Mouse (Mus musculus): ENCODE data around the gene Gm16181. TPM values are rescaled to one million over a fixed set of nuclear protein-coding genes. Genes with fewer than 3 reads are reported as not detected.

Gm16181 gene
- not detected in 2 replicates for polyA plus RNA-seq (2014; fragmentation: Nextera tagmentation; extraction: Ambion mirVana)

DNA sequence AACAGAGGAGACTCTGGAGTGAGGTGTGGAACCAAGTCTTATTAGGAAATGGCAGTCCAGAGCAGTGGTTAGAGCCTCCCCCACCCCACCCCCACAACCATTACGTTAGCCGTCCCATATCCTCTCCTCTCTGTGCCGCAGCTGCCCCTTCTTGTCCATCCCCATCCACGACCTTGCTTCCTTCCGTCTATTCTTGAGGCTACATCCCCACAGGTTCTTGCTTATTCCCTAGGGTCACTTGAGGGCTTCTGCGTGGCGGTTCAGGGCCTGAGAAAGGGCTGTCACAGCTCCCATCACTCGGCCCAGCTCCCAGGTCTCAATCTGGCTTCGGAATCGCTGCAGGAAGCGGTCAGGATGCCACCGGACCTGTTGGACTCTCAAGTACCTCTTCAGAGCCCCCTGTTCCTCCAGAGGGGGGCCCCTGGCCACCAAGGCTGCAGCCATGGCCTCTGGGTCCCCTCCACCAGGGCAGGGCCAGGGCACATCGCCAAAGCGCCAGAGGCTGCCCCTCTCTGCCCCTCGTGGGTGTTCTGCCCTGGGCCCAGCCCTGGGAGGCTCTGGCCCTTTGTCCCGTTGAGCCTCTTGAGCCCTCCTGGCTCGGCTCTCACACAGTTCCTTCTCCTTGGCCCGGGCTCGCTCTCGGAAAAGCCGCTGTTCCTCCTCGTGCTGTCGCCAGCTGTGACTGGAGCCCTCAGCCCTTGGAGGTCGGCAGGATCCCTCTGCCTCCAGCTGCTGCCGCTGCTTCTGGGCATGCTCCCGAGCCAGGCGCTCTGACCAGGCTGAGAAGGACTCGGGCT lies at the start of gene Gm16181:
Gene Gm16181 (plus strand): TSS at position 679 of the 797 bp plus-strand sequence.
- peaks cover 7% of the 10 kb centered on the region for H3K36me3 ChIP-seq (ENCODE audit: control insufficient read depth, insufficient read depth, low read length)
- H3K4me1 ChIP-seq (ENCODE audit: control insufficient read depth, insufficient read depth, low read length), result no peaks in the 10 kb centered on the region
- no peak for ATAC-seq (ENCODE audit: low FRiP score)

DNA sequence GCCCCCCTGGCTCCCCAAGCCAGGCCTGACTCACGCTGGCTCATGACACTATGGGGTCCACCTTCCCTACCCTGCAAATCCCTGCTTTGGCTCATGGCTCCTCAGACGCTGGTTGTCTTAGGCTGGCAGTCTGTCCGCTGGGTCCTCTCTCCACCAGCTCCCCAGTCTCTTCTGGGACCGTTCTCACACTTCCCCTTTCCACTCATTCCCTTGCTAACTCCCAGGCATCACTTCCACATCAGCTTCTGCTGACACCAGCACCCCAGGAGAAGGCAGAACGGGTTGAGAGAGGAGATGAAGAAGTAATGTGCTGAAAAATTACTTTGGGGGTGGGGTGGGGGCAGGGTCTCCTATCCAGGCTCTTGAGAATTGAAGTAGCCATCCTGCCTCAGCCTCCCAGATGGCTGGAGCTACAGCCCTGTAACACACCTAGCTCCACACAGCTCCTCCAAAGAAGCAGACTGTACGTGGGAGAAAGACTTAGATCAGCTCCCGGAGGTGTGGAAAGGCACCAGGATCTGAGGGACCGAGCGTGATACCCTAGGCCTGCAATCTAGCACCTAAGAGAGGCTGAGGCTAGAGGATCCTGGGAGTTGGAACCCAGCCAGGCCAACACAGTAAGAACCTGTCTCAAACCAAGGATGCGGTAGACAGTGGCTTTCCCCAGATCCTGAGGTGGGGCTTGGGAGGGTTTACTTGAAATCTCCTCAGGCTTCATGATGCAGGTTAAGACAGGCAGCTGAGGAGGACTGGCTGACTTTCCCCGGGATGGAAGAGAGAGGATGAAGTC lies 48.0 kb upstream of the Gm16181 start:
- DNase-seq (ENCODE audit: low spot score, missing footprints), result no peak
- Histone ChIP-seq H3K27ac (ENCODE audit: low read depth, low read length) (no peak overlapping the region), H3K36me3 (ENCODE audit: control insufficient read depth, insufficient read depth, low read length) (no peaks in the 10 kb centered on the region), H3K4me2 (no peak overlapping the region), H3K9me3 (ENCODE audit: control insufficient read depth, low read length) (no peaks in the 10 kb centered on the region), H3K27me3 (ENCODE audit: control insufficient read depth, insufficient read depth, low read length) (no peaks in the 10 kb centered on the region), H3K4me1 (ENCODE audit: control insufficient read depth, insufficient read depth, low read length) (no peaks in the 10 kb centered on the region), H3K4me3 (ENCODE audit: low read depth, low read length) (no peak overlapping the region), H3K9ac (ENCODE audit: low read length) (0 out of 2 replicates have a peak overlapping the region, but pooled peaks have one; percentile 9)
- WGBS, result 70% methylated on average over 11 of the region's 11 CpGs
- ATAC-seq (ENCODE audit: low FRiP score), result no peak

More for the DNA sequence above, at the start of gene Gm16181:
- Histone ChIP-seq H3K9ac (ENCODE audit: low read length) (no peak within 1 kb of the TSS), H3K4me2 (no peak within 1 kb of the TSS), H3K4me3 (ENCODE audit: low read depth, low read length) (no peak within 1 kb of the TSS), H3K9me3 (ENCODE audit: control insufficient read depth, low read length) (no peaks in the 10 kb centered on the region), H3K27me3 (ENCODE audit: control insufficient read depth, insufficient read depth, low read length) (no peaks in the 10 kb centered on the region), H3K27ac (ENCODE audit: low read depth, low read length) (no peak within 1 kb of the TSS)
- 89% methylated on average over 28 of the region's 28 CpGs for WGBS
- DNase-seq (ENCODE audit: low spot score, missing footprints), result no peak

DNA sequence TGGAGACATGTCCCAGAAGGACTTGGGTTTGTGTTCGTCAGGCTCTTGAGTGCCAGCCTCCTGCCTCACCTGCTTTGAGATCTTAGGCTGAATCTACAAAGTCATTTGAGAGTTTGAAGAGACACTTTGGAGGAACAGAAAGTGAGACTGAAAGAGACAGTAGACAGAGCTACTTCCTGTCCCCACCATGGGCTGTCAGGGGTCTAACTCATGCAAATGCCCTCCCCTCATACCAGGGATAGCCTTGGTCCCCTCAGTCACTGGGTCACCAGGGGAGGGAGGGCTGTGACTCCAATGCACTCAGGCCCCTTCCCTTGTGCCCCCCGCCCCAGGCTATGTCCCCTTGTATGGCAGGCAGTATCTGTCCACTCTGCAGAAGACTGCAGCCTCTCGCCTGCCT lies 47.3 kb upstream of the Gm16181 start:
- H3K36me3 ChIP-seq (ENCODE audit: control insufficient read depth, insufficient read depth, low read length), result no peaks in the 10 kb centered on the region
- ATAC-seq (ENCODE audit: low FRiP score) (no peak), DNase-seq (ENCODE audit: low spot score, missing footprints) (no peak)
- H3K4me2 ChIP-seq, result no peak overlapping the region
- no peak overlapping the region for H3K27ac ChIP-seq (ENCODE audit: low read depth, low read length)
- no peaks in the 10 kb centered on the region for H3K27me3 ChIP-seq (ENCODE audit: control insufficient read depth, insufficient read depth, low read length)
- H3K4me3 ChIP-seq (ENCODE audit: low read depth, low read length), result no peak overlapping the region
- no peaks in the 10 kb centered on the region for H3K4me1 ChIP-seq (ENCODE audit: control insufficient read depth, insufficient read depth, low read length)
- no peaks in the 10 kb centered on the region for H3K9me3 ChIP-seq (ENCODE audit: control insufficient read depth, low read length)
- no peak overlapping the region for H3K9ac ChIP-seq (ENCODE audit: low read length)
- 61% methylated on average over 3 of the region's 3 CpGs for WGBS

DNA sequence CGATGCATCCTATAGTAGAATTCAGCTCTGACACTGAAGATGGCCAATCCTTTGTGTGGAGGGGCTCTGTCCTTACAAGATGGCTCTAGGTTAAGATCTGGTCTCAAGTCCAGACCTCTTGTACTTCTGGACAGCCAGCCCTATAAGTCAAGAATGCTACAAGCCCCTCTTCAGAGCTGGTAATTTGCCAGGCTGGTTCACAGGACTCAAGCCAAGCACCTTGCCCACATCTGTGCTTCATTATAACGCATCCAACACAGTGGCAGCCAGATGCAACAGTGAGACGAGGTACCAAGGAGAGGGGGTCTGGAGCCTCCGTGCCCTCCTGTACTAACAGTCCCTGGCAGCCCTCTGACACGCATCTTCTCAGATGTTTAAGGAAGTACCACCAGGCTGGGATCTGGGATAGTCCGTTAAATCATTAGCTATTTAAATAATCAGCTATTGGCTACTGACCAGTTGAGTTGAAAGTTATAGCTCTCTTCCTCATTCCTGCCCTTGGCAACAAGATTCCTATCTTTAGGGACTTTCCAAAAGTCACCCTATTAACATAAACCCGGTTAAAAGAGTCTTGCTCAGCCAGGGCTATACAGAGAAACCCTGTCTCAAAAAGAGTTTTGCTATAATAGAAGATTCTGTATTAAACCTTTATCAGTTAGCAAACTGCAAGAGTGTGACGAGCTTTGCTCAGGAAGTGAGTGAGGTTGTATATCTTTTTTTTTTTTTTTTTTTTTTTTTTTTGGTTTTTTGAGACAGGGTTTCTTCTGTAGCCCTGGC lies 46.2 kb upstream of the Gm16181 start:
- ATAC-seq (ENCODE audit: low FRiP score) (no peak), DNase-seq (ENCODE audit: low spot score, missing footprints) (no peak)
- no peak overlapping the region for H3K4me3 ChIP-seq (ENCODE audit: low read depth, low read length)
- H3K9me3 ChIP-seq (ENCODE audit: control insufficient read depth, low read length), result no peaks in the 10 kb centered on the region
- H3K4me2 ChIP-seq, result no peak overlapping the region
- no peaks in the 10 kb centered on the region for H3K27me3 ChIP-seq (ENCODE audit: control insufficient read depth, insufficient read depth, low read length)
- H3K36me3 ChIP-seq (ENCODE audit: control insufficient read depth, insufficient read depth, low read length), result no peaks in the 10 kb centered on the region
- WGBS, result 82% methylated on average over 8 of the region's 8 CpGs
- H3K9ac ChIP-seq (ENCODE audit: low read length), result no peak overlapping the region
- no peaks in the 10 kb centered on the region for H3K4me1 ChIP-seq (ENCODE audit: control insufficient read depth, insufficient read depth, low read length)
- H3K27ac ChIP-seq (ENCODE audit: low read depth, low read length), result no peak overlapping the region

DNA sequence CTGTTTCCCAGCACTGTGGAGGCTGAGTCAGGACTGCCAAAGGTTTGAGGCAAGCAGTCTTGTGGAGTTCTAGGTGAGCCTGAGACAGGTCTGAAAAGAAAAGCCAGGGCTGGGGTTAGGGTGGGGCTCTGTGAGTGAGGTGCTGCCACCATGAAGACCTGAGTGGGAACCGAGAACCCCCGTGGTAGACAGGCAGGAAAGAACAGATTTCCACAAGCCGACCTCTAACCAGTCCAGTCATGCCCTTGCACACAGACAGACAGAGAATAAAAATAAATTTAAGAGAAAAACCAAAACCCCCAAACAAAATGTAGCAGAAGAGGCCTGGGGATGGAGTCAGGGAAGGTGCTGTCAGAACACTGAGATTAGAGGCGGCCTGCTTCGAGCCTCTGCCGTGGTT lies 45.3 kb upstream of the Gm16181 start:
- H3K27me3 ChIP-seq (ENCODE audit: control insufficient read depth, insufficient read depth, low read length), result no peaks in the 10 kb centered on the region
- no peak overlapping the region for H3K27ac ChIP-seq (ENCODE audit: low read depth, low read length)
- DNase-seq (ENCODE audit: low spot score, missing footprints) (no peak), ATAC-seq (ENCODE audit: low FRiP score) (no peak)
- no peaks in the 10 kb centered on the region for H3K4me1 ChIP-seq (ENCODE audit: control insufficient read depth, insufficient read depth, low read length)
- no peak overlapping the region for H3K4me2 ChIP-seq
- WGBS, result 63% methylated on average over 6 of the region's 6 CpGs
- no peaks in the 10 kb centered on the region for H3K9me3 ChIP-seq (ENCODE audit: control insufficient read depth, low read length)
- no peak overlapping the region for H3K9ac ChIP-seq (ENCODE audit: low read length)
- no peak overlapping the region for H3K4me3 ChIP-seq (ENCODE audit: low read depth, low read length)
- no peaks in the 10 kb centered on the region for H3K36me3 ChIP-seq (ENCODE audit: control insufficient read depth, insufficient read depth, low read length)

DNA sequence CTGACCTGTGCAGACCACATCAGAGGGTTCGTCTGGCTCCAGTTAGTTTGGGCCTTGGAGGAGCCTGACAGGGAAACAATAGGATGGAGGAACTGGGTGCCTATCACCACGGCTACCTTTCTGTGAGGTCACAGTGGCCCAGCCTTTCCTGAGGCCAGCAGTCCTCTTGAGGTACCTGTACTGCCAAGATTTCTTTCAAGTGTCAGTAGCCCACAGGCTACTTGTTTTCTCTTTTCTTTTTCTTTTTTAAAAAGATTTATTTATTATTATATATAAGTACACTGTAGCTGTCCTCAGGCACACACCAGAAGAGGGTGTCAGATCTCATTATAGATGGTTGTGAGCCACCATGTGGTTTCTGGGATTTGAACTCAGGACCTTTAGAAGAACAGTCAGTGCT lies 44.7 kb upstream of the Gm16181 start, which contains the start of gene Aif1:
Gene Aif1 (minus strand): TSS at position 101 of the 400 bp plus-strand sequence.
- Histone ChIP-seq H3K27ac (ENCODE audit: low read depth, low read length) (no peak within 1 kb of the TSS), H3K4me2 (no peak within 1 kb of the TSS), H3K9me3 (ENCODE audit: control insufficient read depth, low read length) (no peaks in the 10 kb centered on the region), H3K27me3 (ENCODE audit: control insufficient read depth, insufficient read depth, low read length) (no peaks in the 10 kb centered on the region), H3K36me3 (ENCODE audit: control insufficient read depth, insufficient read depth, low read length) (no peaks in the 10 kb centered on the region), H3K9ac (ENCODE audit: low read length) (no peak within 1 kb of the TSS), H3K4me1 (ENCODE audit: control insufficient read depth, insufficient read depth, low read length) (no peaks in the 10 kb centered on the region), H3K4me3 (ENCODE audit: low read depth, low read length) (no peak within 1 kb of the TSS)
- WGBS, result 42% methylated on average over 2 of the region's 2 CpGs
- no peak for ATAC-seq (ENCODE audit: low FRiP score)
- no peak for DNase-seq (ENCODE audit: low spot score, missing footprints)

DNA sequence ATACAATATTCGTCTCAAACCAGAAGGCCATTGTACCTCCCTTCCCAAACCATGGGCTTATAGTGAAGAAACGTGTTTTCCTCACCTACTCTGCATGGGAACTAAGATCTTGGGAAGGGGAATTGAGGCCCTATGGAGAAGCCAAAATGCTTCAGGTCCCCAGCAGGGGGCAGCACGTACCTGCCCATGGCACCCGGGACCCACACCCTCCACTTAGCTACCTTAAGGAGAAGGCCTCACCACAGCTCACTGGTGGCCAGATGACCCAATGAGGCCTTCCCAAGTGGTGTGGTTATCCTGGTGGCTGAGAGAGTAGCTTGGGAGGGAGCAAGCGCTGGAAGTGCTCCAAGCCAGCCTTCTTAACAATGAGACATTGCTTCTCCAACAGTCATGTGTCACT lies 42.1 kb upstream of the Gm16181 start:
- no peak overlapping the region for H3K27ac ChIP-seq (ENCODE audit: low read depth, low read length)
- H3K36me3 ChIP-seq (ENCODE audit: control insufficient read depth, insufficient read depth, low read length), result no peaks in the 10 kb centered on the region
- H3K9me3 ChIP-seq (ENCODE audit: control insufficient read depth, low read length), result no peaks in the 10 kb centered on the region
- 17% methylated on average over 5 of the region's 5 CpGs for WGBS
- no peaks in the 10 kb centered on the region for H3K27me3 ChIP-seq (ENCODE audit: control insufficient read depth, insufficient read depth, low read length)
- H3K4me2 ChIP-seq, result no peak overlapping the region
- DNase-seq (ENCODE audit: low spot score, missing footprints) (peak; percentile 96), ATAC-seq (ENCODE audit: low FRiP score) (0 out of 2 replicates have a peak, but pooled peaks have one; percentile 44)
- H3K9ac ChIP-seq (ENCODE audit: low read length), result no peak overlapping the region
- no peaks in the 10 kb centered on the region for H3K4me1 ChIP-seq (ENCODE audit: control insufficient read depth, insufficient read depth, low read length)
- H3K4me3 ChIP-seq (ENCODE audit: low read depth, low read length), result no peak overlapping the region

DNA sequence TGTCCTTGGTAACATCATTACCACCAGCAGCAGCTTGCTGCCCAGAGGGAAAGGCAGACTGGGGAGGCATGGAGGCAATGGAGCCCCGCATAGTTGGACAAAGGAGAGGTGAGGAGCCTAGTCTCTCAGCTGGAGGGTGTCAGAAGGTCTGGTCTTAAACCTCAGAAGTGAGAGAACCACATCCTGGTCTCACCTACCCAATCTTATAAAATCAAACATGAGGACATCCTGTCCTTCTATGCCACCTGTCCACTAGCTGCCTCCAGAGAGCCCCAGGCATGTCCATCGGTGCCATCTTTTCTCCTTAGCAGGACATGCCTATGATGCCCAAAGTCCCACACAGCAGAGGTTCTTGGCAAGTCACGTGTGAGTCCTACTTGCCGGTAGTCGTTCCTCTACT lies 40.5 kb upstream of the Gm16181 start:
- no peak for DNase-seq (ENCODE audit: low spot score, missing footprints)
- H3K9ac ChIP-seq (ENCODE audit: low read length), result no peak overlapping the region
- WGBS, result 91% methylated on average over 5 of the region's 5 CpGs

More for the DNA sequence above, 40.5 kb upstream of the Gm16181 start:
- H3K27me3 ChIP-seq (ENCODE audit: control insufficient read depth, insufficient read depth, low read length), result no peaks in the 10 kb centered on the region
- no peak for ATAC-seq (ENCODE audit: low FRiP score)
- H3K4me3 ChIP-seq (ENCODE audit: low read depth, low read length), result no peak overlapping the region
- H3K4me2 ChIP-seq, result no peak overlapping the region
- no peak overlapping the region for H3K27ac ChIP-seq (ENCODE audit: low read depth, low read length)
- H3K36me3 ChIP-seq (ENCODE audit: control insufficient read depth, insufficient read depth, low read length), result no peaks in the 10 kb centered on the region
- no peaks in the 10 kb centered on the region for H3K9me3 ChIP-seq (ENCODE audit: control insufficient read depth, low read length)
- H3K4me1 ChIP-seq (ENCODE audit: control insufficient read depth, insufficient read depth, low read length), result no peaks in the 10 kb centered on the region
